Mouse (Mus musculus): ENCODE measurements around the gene Brinp2. TPM values are rescaled to one million over a fixed set of nuclear protein-coding genes. Genes with fewer than 3 reads are reported as not detected.

Brinp2 gene
- polyA plus RNA-seq, 1 experiment from 2014 or later = 0.26 TPM

GRCm38 (mm10) chr1:158310426-158311156, 45.5 kb downstream of the Brinp2 start:
- Histone ChIP-seq H3K9ac (ENCODE audit: low read length) (no peak overlapping the region), H3K9me3 (ENCODE audit: control insufficient read depth, low read length) (no peaks in the 10 kb centered on the region), H3K4me3 (ENCODE audit: low read length) (no peak overlapping the region), H3K4me1 (replicated peaks; ENCODE audit: control insufficient read depth, insufficient read depth, low read length) (no peaks in the 10 kb centered on the region), H3K27ac (ENCODE audit: low read length) (no peak overlapping the region), H3K36me3 (ENCODE audit: control insufficient read depth, insufficient read depth, low read length) (no peaks in the 10 kb centered on the region), H3K4me2 (ENCODE audit: low read depth, low read length) (no peak overlapping the region), H3K27me3 (ENCODE audit: control insufficient read depth, insufficient read depth, low read depth, low read length) (no peaks in the 10 kb centered on the region)
- 41% methylated on average over 5 of the region's 5 CpGs for WGBS
- no peak for ATAC-seq (ENCODE audit: low read depth)

- no peak overlapping the region for H3K4me3 ChIP-seq (ENCODE audit: low read length)
- H3K9ac ChIP-seq (ENCODE audit: low read length) = no peak overlapping the region
- no peaks in the 10 kb centered on the region for H3K4me1 ChIP-seq (replicated peaks; ENCODE audit: control insufficient read depth, insufficient read depth, low read length)
- no peak overlapping the region for H3K4me2 ChIP-seq (ENCODE audit: low read depth, low read length)
- no peak for ATAC-seq (ENCODE audit: low read depth)
- no peaks in the 10 kb centered on the region for H3K27me3 ChIP-seq (ENCODE audit: control insufficient read depth, insufficient read depth, low read depth, low read length)
- no peak overlapping the region for H3K27ac ChIP-seq (ENCODE audit: low read length)
- no peaks in the 10 kb centered on the region for H3K9me3 ChIP-seq (ENCODE audit: control insufficient read depth, low read length)
- no peaks in the 10 kb centered on the region for H3K36me3 ChIP-seq (ENCODE audit: control insufficient read depth, insufficient read depth, low read length)
- WGBS = 51% methylated on average over 7 of the region's 7 CpGs
Observed at GRCm38 (mm10) chr1:158297042-158297441, 59.1 kb downstream of the Brinp2 start.

DNA sequence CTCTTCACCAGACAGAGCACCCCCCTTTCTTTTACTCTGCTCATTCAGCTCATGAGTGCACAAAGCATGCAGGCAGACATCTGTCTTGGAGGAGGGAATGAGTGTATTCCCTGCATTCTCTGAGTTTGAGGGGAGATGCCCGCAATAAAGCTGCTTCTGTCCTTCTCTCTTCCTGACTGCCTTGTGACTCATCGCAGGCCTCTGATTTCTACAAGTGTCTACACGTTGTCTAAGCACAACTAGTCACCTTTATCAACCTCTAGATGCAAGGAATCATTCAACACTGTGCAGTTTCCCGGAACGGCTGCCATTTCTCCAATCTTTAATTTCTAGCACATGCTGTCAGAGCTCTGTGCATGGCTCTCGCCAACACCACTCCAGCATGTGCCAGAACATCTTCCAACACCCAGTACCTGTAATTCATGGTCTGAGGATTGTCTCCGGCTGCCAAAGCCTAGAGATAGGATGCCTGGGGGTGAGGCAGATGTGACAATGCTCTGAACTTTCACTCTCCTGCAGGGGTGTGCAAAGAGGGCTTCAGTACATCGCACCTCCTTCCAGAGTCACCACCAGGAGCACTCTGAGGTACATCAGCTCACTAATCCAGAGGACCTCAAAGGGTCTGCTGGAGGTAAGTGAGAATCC, 59.7 kb downstream of the Brinp2 start:
- Histone ChIP-seq H3K36me3 (ENCODE audit: control insufficient read depth, insufficient read depth, low read length) (no peaks in the 10 kb centered on the region), H3K27me3 (ENCODE audit: control insufficient read depth, insufficient read depth, low read depth, low read length) (no peaks in the 10 kb centered on the region), H3K9ac (ENCODE audit: low read length) (no peak overlapping the region), H3K27ac (ENCODE audit: low read length) (no peak overlapping the region), H3K4me3 (ENCODE audit: low read length) (no peak overlapping the region), H3K9me3 (ENCODE audit: control insufficient read depth, low read length) (no peaks in the 10 kb centered on the region), H3K4me1 (replicated peaks; ENCODE audit: control insufficient read depth, insufficient read depth, low read length) (no peaks in the 10 kb centered on the region), H3K4me2 (ENCODE audit: low read depth, low read length) (no peak overlapping the region)
- no peak for ATAC-seq (ENCODE audit: low read depth)
- WGBS = 52% methylated on average over 8 of the region's 8 CpGs

DNA sequence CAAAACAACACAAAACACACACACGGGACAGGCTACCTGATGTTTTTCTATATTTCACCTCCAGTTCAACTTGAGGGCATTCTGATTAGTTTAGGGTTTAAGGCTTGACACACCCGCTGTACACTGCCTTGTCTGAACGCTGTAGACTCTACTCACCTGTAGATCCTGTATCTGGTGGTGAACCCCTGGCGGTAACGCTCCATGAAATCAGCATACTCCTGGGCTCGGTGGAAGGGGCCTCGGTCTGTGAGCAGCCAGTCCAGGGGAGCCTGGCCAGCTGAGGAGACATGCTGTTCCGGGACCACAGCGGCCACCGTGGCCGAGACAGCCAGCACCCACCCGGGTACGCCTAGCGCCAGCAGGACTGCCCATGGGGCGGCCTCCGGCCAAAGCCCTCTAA, 60.9 kb downstream of the Brinp2 start:
- no peak overlapping the region for H3K4me3 ChIP-seq (ENCODE audit: low read length)
- 64% methylated on average over 16 of the region's 16 CpGs for WGBS

DNA sequence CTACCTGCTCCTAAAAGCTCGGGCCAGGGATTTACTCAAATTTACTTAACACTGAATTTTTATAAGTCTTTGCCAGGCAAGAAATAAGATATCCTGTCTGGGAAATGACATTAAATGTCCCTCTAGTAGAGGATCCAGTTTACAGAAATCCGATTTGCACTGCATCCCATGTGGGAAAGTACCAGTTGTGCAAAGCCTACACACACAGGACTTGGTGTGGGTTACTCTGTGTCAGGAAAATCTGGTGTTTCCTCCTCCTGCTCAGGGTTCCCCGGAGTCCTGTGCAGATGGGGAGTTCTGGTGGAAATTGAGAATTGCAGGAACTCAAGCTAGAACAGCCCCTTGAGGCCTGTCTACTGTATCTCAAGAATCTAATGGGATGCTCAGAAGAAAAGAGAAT, 70.9 kb downstream of the Brinp2 start:
- H3K4me3 ChIP-seq (ENCODE audit: low read length) = no peak overlapping the region
- no peaks in the 10 kb centered on the region for H3K27me3 ChIP-seq (ENCODE audit: control insufficient read depth, insufficient read depth, low read depth, low read length)
- H3K36me3 ChIP-seq (ENCODE audit: control insufficient read depth, insufficient read depth, low read length) = no peaks in the 10 kb centered on the region
- no peak overlapping the region for H3K4me2 ChIP-seq (ENCODE audit: low read depth, low read length)
- no peaks in the 10 kb centered on the region for H3K9me3 ChIP-seq (ENCODE audit: control insufficient read depth, low read length)
- no peak for ATAC-seq (ENCODE audit: low read depth)
- no peaks in the 10 kb centered on the region for H3K4me1 ChIP-seq (replicated peaks; ENCODE audit: control insufficient read depth, insufficient read depth, low read length)
- 75% methylated on average over 3 of the region's 3 CpGs for WGBS
- no peak overlapping the region for H3K27ac ChIP-seq (ENCODE audit: low read length)
- no peak overlapping the region for H3K9ac ChIP-seq (ENCODE audit: low read length)

More for the DNA sequence above, 60.9 kb downstream of the Brinp2 start:
- ATAC-seq (ENCODE audit: low read depth) = no peak
- no peaks in the 10 kb centered on the region for H3K36me3 ChIP-seq (ENCODE audit: control insufficient read depth, insufficient read depth, low read length)
- no peak overlapping the region for H3K4me2 ChIP-seq (ENCODE audit: low read depth, low read length)
- H3K27me3 ChIP-seq (ENCODE audit: control insufficient read depth, insufficient read depth, low read depth, low read length) = no peaks in the 10 kb centered on the region
- no peaks in the 10 kb centered on the region for H3K9me3 ChIP-seq (ENCODE audit: control insufficient read depth, low read length)
- no peak overlapping the region for H3K9ac ChIP-seq (ENCODE audit: low read length)
- no peaks in the 10 kb centered on the region for H3K4me1 ChIP-seq (replicated peaks; ENCODE audit: control insufficient read depth, insufficient read depth, low read length)
- no peak overlapping the region for H3K27ac ChIP-seq (ENCODE audit: low read length)

DNA sequence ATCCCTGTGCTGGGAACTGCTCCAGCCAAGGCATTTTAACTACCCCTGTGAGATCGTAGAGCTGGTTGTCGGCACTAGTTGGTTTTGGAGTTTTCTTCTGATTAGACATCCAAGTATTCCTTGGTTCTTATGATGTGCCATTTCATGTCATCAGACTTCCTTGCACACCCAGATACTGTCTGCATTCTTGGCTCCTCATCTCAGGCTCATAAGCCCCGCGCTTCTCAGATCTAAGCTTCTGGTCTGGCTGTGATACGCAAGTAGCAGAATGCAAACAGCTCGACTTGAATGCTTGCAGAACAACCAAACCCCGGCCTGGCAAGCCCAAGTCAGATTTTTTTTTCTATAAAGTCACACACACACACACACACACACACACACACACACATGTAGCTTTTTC, 72.3 kb downstream of the Brinp2 start:
- Histone ChIP-seq H3K36me3 (ENCODE audit: control insufficient read depth, insufficient read depth, low read length) (no peaks in the 10 kb centered on the region), H3K4me2 (ENCODE audit: low read depth, low read length) (no peak overlapping the region), H3K4me3 (ENCODE audit: low read length) (no peak overlapping the region), H3K9ac (ENCODE audit: low read length) (no peak overlapping the region), H3K27me3 (ENCODE audit: control insufficient read depth, insufficient read depth, low read depth, low read length) (no peaks in the 10 kb centered on the region), H3K9me3 (ENCODE audit: control insufficient read depth, low read length) (no peaks in the 10 kb centered on the region), H3K4me1 (replicated peaks; ENCODE audit: control insufficient read depth, insufficient read depth, low read length) (no peaks in the 10 kb centered on the region), H3K27ac (ENCODE audit: low read length) (no peak overlapping the region)
- peak; percentile 36; the same call in 1 of the 2 replicates for ATAC-seq (ENCODE audit: low read depth)
- WGBS = 57% methylated on average over 7 of the region's 7 CpGs

GRCm38 (mm10) chr1:158272058-158272457, 84.1 kb downstream of the Brinp2 start:
- no peak for ATAC-seq (ENCODE audit: low read depth)
- Histone ChIP-seq H3K36me3 (ENCODE audit: control insufficient read depth, insufficient read depth, low read length) (no peaks in the 10 kb centered on the region), H3K9ac (ENCODE audit: low read length) (no peak overlapping the region), H3K4me1 (replicated peaks; ENCODE audit: control insufficient read depth, insufficient read depth, low read length) (no peaks in the 10 kb centered on the region), H3K27ac (ENCODE audit: low read length) (no peak overlapping the region), H3K27me3 (ENCODE audit: control insufficient read depth, insufficient read depth, low read depth, low read length) (no peaks in the 10 kb centered on the region), H3K4me3 (ENCODE audit: low read length) (no peak overlapping the region), H3K9me3 (ENCODE audit: control insufficient read depth, low read length) (no peaks in the 10 kb centered on the region), H3K4me2 (ENCODE audit: low read depth, low read length) (no peak overlapping the region)
- 77% methylated on average over 9 of the region's 9 CpGs for WGBS

DNA sequence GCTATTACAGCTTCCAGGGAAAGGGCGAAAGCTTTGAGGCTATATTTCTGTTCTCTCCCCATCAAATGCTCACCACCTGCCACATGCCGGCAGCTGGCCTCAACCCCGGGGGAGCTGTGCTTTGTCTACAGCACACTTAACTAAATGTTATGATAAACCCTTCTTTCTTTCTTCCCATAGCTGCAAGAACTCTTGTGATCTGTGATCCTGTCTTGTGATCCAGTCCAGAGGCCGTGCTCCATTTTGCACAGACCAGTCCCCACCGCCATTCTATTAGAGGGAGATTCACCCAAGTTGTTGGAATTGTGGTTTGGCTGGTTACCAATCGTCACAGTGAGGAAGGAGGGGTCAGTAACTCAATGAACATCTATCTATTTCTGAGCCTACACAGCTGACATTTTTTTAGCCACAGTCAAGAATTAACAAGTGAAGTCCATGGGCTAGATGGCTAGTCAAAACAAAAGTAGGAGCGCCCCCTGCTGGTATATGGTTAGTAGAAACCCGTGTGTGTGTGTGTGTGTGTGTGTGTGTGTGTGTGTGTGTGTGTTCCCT, 89.0 kb downstream of the Brinp2 start:
- Histone ChIP-seq H3K27ac (ENCODE audit: low read length) (no peak overlapping the region), H3K4me3 (ENCODE audit: low read length) (no peak overlapping the region), H3K9me3 (ENCODE audit: control insufficient read depth, low read length) (no peaks in the 10 kb centered on the region), H3K9ac (ENCODE audit: low read length) (no peak overlapping the region), H3K4me1 (replicated peaks; ENCODE audit: control insufficient read depth, insufficient read depth, low read length) (no peaks in the 10 kb centered on the region), H3K27me3 (ENCODE audit: control insufficient read depth, insufficient read depth, low read depth, low read length) (no peaks in the 10 kb centered on the region), H3K4me2 (ENCODE audit: low read depth, low read length) (no peak overlapping the region), H3K36me3 (ENCODE audit: control insufficient read depth, insufficient read depth, low read length) (no peaks in the 10 kb centered on the region)
- peak; percentile 69 for ATAC-seq (ENCODE audit: low read depth)
- WGBS = 37% methylated on average over 8 of the region's 8 CpGs

GRCm38 (mm10) chr1:158266293-158267019, 89.7 kb downstream of the Brinp2 start:
- WGBS = 58% methylated on average over 3 of the region's 3 CpGs
- peak; percentile 7; the same call in 1 of the 2 replicates for ATAC-seq (ENCODE audit: low read depth)
- no peaks in the 10 kb centered on the region for H3K36me3 ChIP-seq (ENCODE audit: control insufficient read depth, insufficient read depth, low read length)
- no peak overlapping the region for H3K27ac ChIP-seq (ENCODE audit: low read length)
- H3K4me1 ChIP-seq (replicated peaks; ENCODE audit: control insufficient read depth, insufficient read depth, low read length) = no peaks in the 10 kb centered on the region
- H3K9me3 ChIP-seq (ENCODE audit: control insufficient read depth, low read length) = no peaks in the 10 kb centered on the region
- H3K9ac ChIP-seq (ENCODE audit: low read length) = no peak overlapping the region
- H3K4me2 ChIP-seq (ENCODE audit: low read depth, low read length) = no peak overlapping the region
- no peaks in the 10 kb centered on the region for H3K27me3 ChIP-seq (ENCODE audit: control insufficient read depth, insufficient read depth, low read depth, low read length)
- H3K4me3 ChIP-seq (ENCODE audit: low read length) = no peak overlapping the region
